Mouse (Mus musculus) adrenal gland, postnatal 36 days (tissue): Measurements from ENCODE around the gene Pard3. TPM values are rescaled to one million over a fixed set of nuclear protein-coding genes. Genes with fewer than 3 reads are reported as not detected.
A peak's percentile ranks its signal among the peaks of the same experiment; 100 is the strongest.

ENCODE experiments used
- DNase-seq, 2 experiments: peaks; one replicate each; pipeline ENCODE4 v3.0.0; 2021; ENCODE audit warnings: mixed read lengths in 1 of 2
- total RNA-seq, 2 experiments: library from RNA; stranded (reverse); gene quantifications; 2 replicates each; pipeline ENCODE4 v1.2.3; 2021

The Pard3 gene
- total RNA-seq, 2 experiments from 2014 or later = 40.4 to 41.3 TPM

DNA sequence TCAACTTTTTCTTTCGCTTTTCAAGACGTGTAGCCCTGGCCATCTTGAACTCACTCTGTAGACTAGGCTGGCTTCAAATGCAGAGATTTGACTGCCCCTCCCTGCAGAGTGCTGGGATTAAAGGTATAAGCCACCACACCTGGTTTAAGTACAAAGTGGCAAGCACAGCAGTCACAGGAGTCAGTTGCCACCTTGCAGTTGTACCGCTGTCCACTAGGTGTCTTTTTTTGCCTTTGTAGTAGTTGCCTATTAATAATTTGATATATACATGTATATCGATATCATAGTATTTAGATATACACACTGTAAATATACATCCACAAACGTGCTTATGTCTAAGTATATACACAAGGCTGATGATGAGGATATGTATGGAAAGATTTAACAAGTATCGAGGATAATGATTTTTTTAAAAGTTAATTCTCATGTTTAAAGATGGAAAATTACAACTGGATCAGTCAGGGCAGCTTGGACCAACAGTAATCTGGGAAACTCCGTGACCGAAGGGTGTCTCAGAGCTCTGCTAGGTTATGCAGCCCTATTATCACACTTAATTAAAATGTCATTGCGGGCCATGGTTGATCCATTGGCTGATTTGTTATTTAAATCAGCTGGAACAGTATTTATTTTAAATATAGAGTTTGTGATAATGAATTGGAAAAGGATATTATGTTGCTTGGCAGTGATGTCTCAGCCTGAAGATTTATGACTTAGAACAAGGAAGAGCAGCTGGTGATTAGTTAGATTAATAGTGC is 220.9 kb downstream of the Pard3 start:
- DNase-seq = no peak

DNA sequence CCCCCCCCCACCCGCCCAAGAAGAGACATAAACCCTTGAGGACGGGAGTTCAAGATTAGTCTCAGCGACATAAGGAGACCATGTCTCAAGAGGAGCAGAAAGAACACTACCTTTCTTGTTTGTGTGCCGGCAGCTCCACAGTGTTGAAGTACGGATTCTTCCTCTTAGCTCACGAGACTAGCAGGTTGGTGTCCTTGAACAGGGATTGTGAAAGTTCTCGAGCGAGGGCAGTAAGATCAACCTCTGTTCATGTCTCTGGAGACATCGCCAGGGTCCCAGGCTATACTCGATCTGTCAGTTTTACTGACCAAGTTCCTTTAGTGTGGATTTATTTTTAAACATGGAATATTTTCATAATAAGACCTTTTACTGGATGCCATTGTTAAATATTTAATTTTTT is 224.1 kb downstream of the Pard3 start:
- peak in 1 of 2 experiments; percentile 17 for DNase-seq

DNA sequence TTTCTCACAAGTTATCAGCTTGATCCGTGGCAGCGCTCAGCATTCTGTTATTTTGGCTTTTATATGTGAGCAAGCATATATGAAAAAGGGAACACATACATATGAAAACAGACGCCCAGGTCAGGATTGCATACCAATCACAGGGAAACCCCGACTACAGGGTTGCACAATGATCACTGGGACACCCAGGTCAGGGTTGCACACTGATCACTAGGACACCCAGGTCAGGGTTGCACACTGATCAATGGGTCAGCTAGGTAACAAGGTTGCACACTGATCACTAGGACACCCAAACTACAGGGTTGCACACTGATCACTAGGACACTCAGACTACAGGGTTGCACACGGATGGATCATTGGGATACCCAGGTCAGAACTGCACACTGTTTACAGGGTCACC is 228.6 kb downstream of the Pard3 start:
- no peak for DNase-seq

DNA sequence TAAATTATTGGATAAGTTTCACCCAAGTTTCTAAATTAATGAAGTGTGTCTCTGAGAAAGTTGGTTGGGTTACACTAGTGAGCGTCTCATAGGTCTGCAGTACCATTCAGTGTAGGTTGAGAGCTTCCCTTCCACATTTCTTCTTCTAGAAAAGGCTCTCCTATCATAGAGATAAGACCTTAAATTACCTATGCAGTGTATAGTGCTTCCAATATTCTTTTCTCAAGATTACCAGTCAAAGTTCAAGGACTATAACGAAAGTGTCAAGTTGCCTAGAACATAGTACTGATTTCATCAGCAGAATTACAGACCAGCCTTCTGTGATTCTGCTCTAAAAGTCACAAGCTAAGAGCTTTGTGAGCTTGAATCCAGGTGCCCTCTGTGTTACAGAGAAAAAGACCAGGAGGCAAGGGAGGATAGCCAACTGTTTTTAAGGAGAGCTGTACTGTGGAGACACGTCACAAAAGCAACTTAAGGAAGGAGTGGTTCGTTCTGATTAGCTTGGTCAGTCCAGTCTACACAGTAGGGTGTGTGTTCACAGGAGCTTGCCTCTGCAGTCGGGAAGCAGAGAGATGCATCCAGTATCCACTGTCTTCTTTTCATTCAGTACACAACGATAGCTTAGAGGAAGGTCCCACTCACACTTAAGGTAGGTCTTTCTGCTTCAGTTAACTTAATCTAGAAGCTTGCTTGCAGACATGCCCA is 229.5 kb downstream of the Pard3 start:
- no peak for DNase-seq

DNA sequence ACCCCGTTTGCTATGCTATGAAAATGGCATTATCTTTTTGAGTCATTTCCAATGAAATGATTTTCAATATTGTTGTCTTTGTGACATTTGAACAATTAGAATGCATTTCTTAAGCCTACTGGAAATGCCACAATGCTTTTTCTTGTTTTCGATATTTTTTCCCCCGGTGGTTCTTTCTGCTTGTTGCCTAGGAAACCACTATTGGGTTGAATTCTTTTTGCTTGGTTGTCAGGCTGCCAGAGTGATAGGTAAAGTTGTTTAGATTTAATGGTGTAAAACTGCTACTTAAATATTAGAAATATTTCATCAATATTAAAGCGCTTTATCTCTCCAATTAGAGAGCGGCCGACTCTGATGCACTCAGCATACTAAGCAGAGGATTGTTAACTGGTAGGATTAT is 230.4 kb downstream of the Pard3 start:
- no peak for DNase-seq

DNA sequence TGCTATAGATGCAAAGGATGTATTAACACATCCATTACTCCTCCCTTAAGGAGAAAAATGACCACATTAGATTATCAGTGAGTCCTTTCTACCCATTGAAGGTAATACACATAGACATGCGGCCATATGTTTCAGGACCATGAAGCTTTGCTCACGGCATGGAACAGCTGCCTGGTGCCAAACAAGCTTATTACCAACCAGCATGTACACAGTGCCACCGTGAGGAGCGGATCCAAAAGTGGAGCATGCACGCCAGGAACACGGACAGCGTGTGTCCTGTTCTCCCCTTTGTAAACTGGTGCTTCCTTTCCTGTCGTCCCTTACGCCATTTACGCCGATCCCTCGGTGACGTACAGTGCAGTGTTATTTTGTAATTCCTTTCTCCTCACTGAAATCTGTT is 232.2 kb downstream of the Pard3 start:
- no peak for DNase-seq

DNA sequence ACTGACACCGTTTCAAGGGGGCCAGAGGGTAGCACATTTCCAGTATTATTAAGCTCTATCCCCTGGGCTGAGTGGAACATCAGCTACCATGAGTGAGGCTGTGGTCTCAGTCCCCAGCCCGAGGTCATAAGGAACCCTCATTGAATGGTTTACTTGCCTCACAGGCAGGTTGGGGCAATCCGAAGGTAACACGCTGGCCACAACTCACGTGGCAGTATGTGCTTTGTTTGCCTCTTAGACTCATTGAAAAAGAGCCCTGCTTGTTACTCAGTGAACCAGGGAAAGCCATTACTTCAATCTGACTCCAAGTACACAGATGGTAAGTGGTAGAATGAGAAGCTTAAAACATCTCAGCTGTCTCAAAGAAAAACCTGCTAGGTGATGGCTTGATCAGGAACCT is 236.8 kb downstream of the Pard3 start:
- no peak for DNase-seq

DNA sequence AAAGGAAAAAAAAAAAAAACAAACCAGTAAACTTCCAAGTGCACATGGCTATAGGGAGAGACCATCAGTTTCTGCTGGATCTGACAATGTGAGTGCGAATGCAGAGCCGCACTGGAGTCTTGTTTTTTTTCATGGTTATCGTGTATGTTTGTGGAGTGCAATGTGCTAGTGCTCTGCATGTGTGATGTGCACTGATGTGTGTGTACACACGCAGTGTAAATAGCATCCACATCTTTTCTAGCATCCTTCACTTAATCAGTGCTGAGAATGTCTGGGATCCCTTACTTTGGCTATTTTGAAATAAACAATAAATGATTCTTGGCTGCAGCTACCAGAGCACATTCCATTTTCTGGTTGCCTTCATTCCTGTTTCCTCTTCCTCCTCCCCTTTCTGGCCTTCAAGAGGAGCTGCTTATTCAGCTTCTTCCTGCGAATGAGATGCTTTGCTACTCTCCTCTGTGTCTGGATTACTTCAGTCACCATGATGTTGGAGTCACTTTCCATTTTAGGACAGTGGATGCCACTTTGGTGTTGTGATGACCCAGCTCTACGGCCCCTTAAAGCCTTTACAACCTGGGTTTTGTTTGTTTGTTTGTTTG is 239.3 kb downstream of the Pard3 start:
- no peak for DNase-seq

DNA sequence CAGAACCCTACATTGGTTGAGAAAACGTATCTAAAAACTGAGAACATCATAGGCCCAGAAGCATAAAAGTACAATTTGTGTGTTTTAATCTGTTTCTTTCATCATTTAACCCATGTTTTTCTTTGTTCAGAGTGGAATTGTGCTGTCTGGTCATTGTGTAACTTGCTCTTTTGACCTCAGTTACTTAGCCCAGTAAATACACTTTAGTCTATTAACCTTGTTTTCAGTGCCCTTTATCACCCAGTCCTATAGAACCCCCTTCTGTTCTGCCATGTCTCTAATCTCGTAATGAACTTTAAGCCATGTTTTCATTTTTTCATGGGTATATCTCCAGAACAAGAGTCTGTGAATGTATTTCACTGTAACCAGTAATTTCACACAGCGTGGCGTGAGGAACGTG is 243.3 kb downstream of the Pard3 start:
- DNase-seq = no peak

DNA sequence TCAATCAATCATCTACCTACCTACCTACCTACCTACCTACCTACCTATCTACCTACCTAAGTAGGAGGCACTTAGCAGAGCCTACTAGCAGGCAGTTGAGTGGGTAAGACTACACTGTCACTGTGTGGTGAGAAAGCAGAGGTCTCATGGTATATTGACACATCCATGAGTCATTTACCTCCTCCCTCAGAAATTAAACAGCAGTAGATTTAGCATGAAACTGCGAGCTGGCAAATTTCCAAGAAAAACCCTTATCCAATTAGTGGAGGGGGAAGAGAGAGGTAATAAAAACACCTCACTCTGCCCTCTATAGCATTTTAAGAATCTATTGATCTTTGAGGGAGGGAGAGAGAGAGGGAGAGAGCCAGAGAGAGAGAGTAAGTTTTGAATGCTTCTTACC is 245.7 kb downstream of the Pard3 start:
- DNase-seq = no peak

DNA sequence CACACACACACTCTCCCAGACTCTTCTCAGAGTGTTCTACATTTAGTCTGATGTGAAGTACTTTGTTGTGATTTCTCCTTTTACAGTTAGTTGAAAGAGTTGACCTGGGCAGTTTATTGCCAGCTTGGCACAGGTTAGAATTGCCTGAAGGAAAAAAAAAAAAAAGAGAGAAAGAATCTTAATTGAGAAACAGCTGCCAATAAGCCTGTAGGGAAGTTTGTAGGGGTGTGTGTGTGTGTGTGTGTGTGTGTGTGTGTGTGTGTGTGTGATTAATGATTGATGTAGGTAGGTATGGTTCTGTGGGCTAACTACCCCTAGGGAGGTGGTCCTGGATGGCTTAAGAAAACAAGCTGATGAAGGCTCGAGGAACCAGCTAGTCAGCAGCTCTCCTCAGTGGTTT is 252.1 kb downstream of the Pard3 start:
- no peak for DNase-seq

DNA sequence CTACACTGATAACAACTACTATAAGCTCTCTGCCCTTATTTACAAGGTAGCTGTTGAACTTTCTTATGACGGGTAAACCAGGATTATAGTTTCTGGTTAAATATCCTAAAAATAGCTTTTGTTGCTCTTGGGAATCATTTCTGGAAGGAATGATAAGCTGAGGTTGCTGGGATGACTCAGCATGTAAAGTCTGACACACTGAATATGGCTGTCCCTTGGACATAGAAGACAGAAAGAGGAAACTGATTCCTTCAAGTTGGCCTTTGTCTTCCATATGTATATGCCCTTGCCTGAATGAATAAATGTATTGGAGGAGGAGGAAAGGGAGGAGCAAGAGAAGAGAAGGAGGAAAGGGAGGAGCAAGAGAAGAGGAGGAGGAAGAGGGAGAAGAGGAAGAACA is 254.2 kb downstream of the Pard3 start:
- DNase-seq = no peak

DNA sequence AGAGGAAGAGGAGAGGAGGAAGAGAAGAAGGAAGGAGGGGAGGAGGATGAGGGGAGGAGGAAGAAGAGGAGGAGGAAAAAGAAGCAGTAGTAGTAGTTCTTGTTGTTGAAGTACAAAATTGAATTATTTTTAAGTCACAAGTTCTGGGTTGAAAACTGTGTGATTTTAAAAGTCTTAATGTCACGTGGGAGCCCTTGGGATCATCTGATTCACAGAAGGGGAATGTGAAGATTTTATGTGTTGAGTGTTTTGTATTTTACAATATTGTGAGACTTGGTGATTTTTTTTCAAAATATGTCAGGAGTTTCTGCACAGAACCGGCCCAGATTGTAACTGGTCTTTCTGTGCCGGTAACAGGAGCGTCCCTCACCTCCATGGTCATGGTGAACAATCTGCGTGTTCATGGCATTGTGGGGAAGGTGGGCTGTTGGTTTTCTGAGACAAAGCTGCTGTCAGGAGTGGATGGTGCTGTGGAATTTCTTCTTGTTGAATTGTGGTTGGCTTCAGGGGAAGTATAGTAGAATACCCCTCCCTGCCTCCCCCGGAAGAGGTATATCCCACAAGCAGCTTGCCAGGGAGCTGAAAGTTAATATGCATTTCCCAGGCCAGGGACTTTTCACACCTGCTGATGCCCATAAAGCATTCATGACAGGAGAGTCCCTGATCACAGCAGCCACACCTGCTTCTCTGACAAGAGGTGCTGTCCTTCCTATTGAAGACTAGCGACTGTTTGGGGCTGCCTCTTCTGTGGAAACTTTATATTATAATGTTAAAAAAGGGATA is 254.9 kb downstream of the Pard3 start:
- no peak for DNase-seq

DNA sequence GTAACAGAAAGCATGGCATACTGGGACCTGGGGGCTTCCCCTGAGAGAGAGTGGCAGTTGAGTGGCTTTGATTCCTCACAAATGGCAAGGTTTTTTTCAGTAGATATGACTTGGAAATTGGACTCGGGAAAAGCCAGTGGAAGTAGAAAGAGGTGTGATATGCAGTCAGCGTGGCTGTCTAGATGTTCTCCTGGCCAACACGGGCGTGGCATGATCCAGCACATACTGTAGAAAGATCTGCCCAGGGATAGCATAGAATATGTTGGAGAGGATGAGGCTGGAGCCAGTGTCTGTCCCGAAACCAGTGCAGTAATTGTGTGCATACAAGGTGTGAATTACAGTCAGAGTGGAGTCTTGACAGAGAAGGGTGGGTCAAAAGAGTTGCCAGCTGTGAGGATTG is 257.2 kb downstream of the Pard3 start:
- no peak for DNase-seq

DNA sequence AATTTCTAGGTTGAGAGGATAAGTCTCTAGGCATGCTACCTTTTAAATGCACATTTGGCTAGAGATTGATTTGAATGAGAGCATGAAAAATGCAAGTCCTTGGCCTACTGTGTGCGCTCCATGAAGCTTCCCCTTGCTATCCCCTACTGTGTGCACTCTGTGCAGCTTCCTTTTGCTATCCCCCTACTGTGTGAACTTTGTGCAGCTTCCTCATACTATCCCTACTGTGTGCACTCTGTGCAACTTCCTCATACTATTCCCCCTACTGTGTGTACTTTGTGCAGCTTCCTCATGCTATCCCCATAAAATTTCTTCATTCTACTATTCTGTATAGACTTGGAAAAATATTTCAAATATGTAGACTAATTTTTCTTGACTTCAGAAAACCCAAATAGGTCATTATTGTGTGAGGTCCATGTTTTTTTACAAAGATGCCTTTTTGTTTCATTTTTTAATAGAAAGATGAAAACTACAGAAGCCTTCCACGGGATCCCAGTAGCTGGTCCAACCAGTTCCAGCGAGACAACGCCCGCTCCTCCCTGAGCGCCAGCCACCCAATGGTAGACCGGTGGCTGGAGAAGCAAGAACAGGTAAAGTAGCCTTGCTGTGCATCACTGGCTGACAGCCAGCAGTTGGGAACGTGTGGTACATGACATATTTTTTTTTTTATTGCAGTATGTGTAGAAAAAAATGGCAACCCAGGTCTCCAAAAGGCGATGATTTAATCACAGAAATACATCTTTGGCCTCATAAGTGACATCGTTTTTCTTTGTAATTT is 260.1 kb downstream of the Pard3 start:
- no peak for DNase-seq

DNA sequence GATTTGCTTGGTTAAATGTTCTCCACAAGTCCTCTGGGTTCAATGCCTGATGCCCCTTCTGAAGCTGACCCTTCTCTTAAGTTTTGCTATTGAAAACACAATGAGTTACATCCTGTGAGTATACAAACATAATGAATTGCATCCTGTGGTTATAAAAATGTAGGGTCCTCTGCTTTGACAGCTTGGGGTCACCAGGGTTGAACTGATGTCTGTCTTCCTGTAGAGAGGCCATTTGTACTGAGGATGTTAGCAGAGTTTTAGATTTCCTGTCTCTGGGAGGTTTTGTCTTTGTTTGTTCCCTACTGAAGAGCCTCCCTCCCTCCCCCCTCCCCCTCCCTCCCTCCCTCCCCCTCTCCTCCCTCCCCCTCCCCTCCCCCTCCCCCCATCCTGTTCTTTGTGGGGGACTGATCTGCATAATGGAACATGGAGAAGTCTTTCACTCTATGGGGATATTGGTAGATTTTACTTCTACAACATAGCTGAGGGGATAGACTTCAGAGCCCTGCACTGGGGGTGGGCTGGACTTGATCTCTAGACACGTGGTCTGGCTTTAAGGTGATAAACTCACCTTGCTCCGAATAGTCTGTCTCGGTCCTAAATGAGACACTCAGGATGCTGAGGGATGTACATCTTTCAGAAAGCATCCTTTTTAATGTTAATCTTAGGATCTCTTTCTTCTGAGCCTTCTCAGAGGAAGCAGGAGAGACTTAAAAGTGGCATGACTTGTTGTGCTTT is 261.3 kb downstream of the Pard3 start:
- DNase-seq = no peak

DNA sequence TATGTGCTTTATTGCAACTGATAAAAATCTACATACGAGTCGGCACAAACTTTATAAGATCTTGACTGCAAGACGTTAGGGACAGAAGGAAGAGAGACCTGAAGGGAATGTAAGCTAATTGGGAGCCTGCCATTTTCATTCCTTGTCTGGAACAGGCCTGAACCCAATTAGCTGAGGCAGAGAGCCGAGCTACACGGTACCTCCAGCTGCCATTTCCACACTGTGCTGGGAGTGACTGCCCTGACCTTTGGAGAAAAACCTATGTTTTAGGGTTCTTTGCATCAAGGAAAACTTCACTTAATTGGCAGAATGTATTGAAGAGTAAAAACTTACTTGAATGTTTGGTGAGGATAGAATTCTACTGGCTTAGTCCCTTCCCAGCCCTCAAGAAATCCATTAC is 262.1 kb downstream of the Pard3 start:
- no peak for DNase-seq

DNA sequence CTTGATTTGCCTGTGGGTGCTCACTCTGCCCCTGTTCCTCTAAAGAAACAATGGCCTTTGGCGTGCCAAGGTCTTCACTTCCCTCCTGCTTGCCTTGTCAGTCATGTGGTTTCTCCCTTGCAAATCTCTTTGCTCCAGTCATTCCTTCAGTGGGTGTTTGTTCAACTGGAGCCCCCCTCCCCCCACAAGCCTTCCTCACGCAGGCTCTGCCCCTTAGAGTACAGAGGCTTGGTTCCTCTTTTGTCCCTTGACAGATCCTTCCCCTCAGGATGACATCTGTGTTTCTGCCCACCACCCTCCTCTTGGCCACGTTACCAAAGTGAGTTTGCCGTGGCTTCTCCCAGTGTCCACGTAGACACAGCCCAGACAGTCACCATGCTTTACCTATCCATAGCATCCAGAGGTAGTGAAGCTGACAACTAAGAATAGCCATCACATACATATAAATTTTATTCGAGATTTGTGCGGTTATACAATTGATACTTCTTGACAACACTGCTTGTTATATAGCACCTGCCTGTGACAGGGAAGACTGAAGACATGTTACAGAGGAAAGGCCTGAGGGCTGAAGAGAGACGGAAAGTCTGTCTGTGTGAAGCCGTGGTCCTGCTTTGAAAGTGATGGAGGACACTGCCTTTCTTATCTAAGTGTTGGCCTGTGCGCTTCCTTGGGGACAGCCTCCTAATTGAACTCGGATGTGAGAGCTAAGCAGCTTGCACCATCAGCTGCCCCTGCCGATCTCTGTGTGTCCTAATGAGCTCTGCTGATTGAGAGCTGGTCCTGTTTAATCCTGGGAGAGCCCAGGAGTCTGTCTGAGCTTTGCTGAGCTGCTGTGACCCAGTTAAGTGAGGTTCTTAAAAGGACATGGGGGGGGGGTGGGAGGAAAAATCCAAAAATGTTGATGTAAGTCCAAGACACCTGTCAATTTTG is 266.8 kb downstream of the Pard3 start:
- no peak for DNase-seq

DNA sequence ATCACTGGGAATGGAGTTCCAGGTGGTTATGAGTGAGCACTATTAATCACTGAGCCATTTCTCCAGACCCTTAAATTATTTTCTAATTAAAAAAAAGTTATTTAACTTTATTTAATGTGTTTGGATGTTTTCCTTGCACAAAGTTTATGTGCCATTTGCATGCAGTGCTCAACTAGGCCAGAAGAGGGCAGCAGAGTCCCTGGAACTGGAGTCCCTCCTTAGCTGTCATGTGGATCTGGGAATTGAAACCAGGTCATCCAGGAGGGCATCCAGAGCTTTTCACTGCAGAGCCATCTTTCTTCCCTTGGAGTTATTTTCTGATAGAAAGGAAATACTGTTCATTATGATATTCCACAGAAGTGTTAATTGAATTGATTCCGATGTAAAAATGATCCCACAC is 268.1 kb downstream of the Pard3 start:
- peak; percentile 69 to 76 for DNase-seq

DNA sequence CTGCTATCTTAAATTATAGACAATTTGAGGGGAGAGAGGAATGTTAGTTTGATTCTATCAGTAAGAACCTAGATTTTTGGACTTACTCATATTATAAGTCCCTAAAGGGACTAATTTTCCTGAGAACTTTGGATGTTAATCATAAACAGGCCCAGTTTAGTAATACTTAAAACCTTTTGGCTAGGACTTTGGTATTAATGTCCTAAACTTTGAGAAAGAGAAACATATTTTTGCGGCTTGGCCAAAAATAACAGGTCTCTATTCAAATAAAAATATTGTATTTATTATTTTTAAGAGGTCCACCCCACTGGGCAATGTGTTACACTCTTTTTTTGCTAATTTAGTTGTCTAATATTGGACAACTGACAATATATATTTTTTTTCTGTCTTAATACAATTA is 271.5 kb downstream of the Pard3 start:
- no peak for DNase-seq
